Mouse (Mus musculus) brain, embryonic 14.5 days (tissue): ENCODE measurements at regions not wholly inside any gene's neighbourhood (a gene's known extent, or its start where the extent isn't known, plus 50 kb on each side); places are given as distances from the start of the nearest gene placed in this dataset.

Source experiments
- CTCF ChIP-seq: fragments of 200-500 bp; IDR thresholded peaks from 2 replicates; pipeline ENCODE4 v1.5.1; 2012; ENCODE audit warnings: inconsistent platforms, mild to moderate bottlenecking, moderate library complexity, borderline replicate concordance; ENCODE audit not compliant: insufficient read depth, insufficient read length; ENCODE audit errors: extremely low read depth
- POLR2A ChIP-seq: fragments of 200-500 bp; IDR thresholded peaks from 2 replicates; pipeline ENCODE4 v1.6.1; 2012; ENCODE audit warnings: mild to moderate bottlenecking, inconsistent platforms, borderline replicate concordance; ENCODE audit not compliant: poor library complexity, insufficient read depth, insufficient read length, severe bottlenecking; ENCODE audit errors: extremely low read depth

GRCm38 (mm10) chr2:53542097-53542496 is 350.6 kb downstream of the Arl6ip6 start:
- TF ChIP-seq CTCF (no peak), POLR2A (no peak)
